Mouse (Mus musculus): ENCODE results near the gene Gjc2.

DNA sequence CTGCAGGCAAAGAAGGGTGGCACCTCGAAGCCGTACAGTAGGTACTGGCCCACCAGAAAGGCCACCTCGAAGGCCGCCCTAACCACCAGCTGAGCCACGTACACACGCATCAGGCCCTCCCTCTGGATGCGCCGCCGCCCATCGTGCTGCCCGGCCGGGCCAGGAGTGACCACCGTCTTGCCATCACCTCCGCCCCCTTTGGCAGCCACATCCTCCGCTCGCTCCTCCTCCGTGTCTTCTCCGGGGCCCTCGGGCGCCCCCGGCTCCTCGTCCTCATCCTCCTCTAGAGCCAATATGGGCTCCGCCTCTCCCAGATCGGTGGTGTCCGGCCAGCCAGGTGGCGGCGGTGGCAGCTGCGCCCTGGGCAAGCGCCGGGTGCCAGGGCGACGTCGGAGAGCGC lies 6.1 kb downstream of the Gjc2 start:
- no peak for TF ChIP-seq GATA1 (IDR thresholded peaks at IDR 0.05; ENCODE audit: low read length)
- TF ChIP-seq TAL1 (IDR thresholded peaks at IDR 0.05; ENCODE audit: low read length), result no peak
